Mouse (Mus musculus): ENCODE measurements around the gene Olfr1012. TPM values are rescaled to one million over a fixed set of nuclear protein-coding genes. Genes with fewer than 3 reads are reported as not detected.
"Not testable (repeated sequence)": the region's sequence is repeated elsewhere in the genome, so short reads cannot be mapped to it uniquely, and the experiment has no call there.

The Olfr1012 gene
- polyA plus RNA-seq, 1 experiment from 2014 or later = not detected

GRCm38 (mm10) chr2:85715119-85715518 lies 47.4 kb downstream of the Olfr1012 start, which contains the start of gene Olfr1009:
Gene Olfr1009, plus strand, starts transcription at chr2:85715419.
- H3K9ac ChIP-seq (ENCODE audit: low read length) = no peak within 1 kb of the TSS
- H3K36me3 ChIP-seq (ENCODE audit: control insufficient read depth, insufficient read depth, low read length) = no peaks in the 10 kb centered on the region
- WGBS = 84% methylated on average over 1 of the region's 1 CpGs
- no peak within 1 kb of the TSS for H3K4me3 ChIP-seq (ENCODE audit: low read depth, low read length)
- H3K4me2 ChIP-seq = no peak within 1 kb of the TSS
- no peaks in the 10 kb centered on the region for H3K4me1 ChIP-seq (ENCODE audit: control insufficient read depth, insufficient read depth, low read length)
- ATAC-seq (ENCODE audit: low FRiP score) (no peak), DNase-seq (ENCODE audit: low spot score, missing footprints) (peak; percentile 8)
- H3K9me3 ChIP-seq (ENCODE audit: control insufficient read depth, low read length) = no peaks in the 10 kb centered on the region
- H3K27ac ChIP-seq (ENCODE audit: low read depth, low read length) = no peak within 1 kb of the TSS
- no peaks in the 10 kb centered on the region for H3K27me3 ChIP-seq (ENCODE audit: control insufficient read depth, insufficient read depth, low read length)

- H3K4me3 ChIP-seq (ENCODE audit: low read depth, low read length) = no peak overlapping the region
- 31% methylated on average over 1 of the region's 1 CpGs for WGBS
- DNase-seq (ENCODE audit: low spot score, missing footprints) (no peak), ATAC-seq (ENCODE audit: low FRiP score) (no peak)
- no peaks in the 10 kb centered on the region for H3K36me3 ChIP-seq (ENCODE audit: control insufficient read depth, insufficient read depth, low read length)
- H3K4me1 ChIP-seq (ENCODE audit: control insufficient read depth, insufficient read depth, low read length) = no peaks in the 10 kb centered on the region
- no peak overlapping the region for H3K4me2 ChIP-seq
- H3K9me3 ChIP-seq (ENCODE audit: control insufficient read depth, low read length) = no peaks in the 10 kb centered on the region
- no peaks in the 10 kb centered on the region for H3K27me3 ChIP-seq (ENCODE audit: control insufficient read depth, insufficient read depth, low read length)
- no peak overlapping the region for H3K27ac ChIP-seq (ENCODE audit: low read depth, low read length)
- no peak overlapping the region for H3K9ac ChIP-seq (ENCODE audit: low read length)
Observed at GRCm38 (mm10) chr2:85711159-85711558, 51.4 kb downstream of the Olfr1012 start.

DNA sequence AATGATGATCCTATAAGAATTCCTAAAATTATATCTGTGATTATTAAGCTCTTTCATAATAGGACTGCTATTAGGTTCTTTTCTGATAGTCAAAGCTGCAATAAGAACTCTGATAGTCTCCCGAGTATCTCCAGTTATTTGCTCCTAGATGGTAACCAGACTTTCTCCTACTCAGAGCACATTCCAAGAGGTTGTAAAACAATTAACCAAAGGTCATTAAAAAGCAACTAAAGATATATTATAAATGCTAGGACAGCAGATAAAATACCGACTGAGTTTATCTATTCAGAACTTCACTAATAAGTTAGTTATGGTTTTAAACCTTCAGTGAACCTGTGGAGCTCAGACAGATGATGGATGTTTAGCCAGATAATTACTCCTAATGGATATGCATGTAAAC lies 51.9 kb downstream of the Olfr1012 start:
- not testable (repeated sequence) for H3K4me2 ChIP-seq; DNase-seq (ENCODE audit: low spot score, missing footprints); ATAC-seq (ENCODE audit: low FRiP score); H3K9ac ChIP-seq (ENCODE audit: low read length); H3K9me3 ChIP-seq (ENCODE audit: control insufficient read depth, low read length); H3K4me3 ChIP-seq (ENCODE audit: low read depth, low read length); H3K36me3 ChIP-seq (ENCODE audit: control insufficient read depth, insufficient read depth, low read length); H3K4me1 ChIP-seq (ENCODE audit: control insufficient read depth, insufficient read depth, low read length); H3K27ac ChIP-seq (ENCODE audit: low read depth, low read length); H3K27me3 ChIP-seq (ENCODE audit: control insufficient read depth, insufficient read depth, low read length)
- WGBS = 86% methylated on average over 2 of the region's 2 CpGs

Other genes starting within 250 kb of the Olfr1012 start
- gene 4833423E24Rik, start 243.7 kb downstream of the Olfr1012 start, polyA plus RNA-seq (2014; fragmentation: Nextera tagmentation; extraction: Ambion mirVana) = not detected in 2 replicates
- not detected in 2 replicates for gene Olfr996, start 183.6 kb downstream of the Olfr1012 start, polyA plus RNA-seq (2014; fragmentation: Nextera tagmentation; extraction: Ambion mirVana)
- gene Olfr998, start 173.8 kb downstream of the Olfr1012 start, polyA plus RNA-seq (2014; fragmentation: Nextera tagmentation; extraction: Ambion mirVana) = not detected in 2 replicates
- gene Olfr1000, start 150.9 kb downstream of the Olfr1012 start, polyA plus RNA-seq (2014; fragmentation: Nextera tagmentation; extraction: Ambion mirVana) = not detected in 2 replicates
- gene Olfr1002, start 112.1 kb downstream of the Olfr1012 start, polyA plus RNA-seq (2014; fragmentation: Nextera tagmentation; extraction: Ambion mirVana) = not detected in 2 replicates
- not detected in 2 replicates for gene Olfr154, start 98.3 kb downstream of the Olfr1012 start, polyA plus RNA-seq (2014; fragmentation: Nextera tagmentation; extraction: Ambion mirVana)
- not detected in 2 replicates for gene Olfr1006, start 84.0 kb downstream of the Olfr1012 start, polyA plus RNA-seq (2014; fragmentation: Nextera tagmentation; extraction: Ambion mirVana)
- gene Olfr1008, start 73.3 kb downstream of the Olfr1012 start, polyA plus RNA-seq (2014; fragmentation: Nextera tagmentation; extraction: Ambion mirVana) = not detected in 2 replicates
- gene Olfr1009, start 47.3 kb downstream of the Olfr1012 start, polyA plus RNA-seq (2014; fragmentation: Nextera tagmentation; extraction: Ambion mirVana) = not detected in 2 replicates
- not detected in 2 replicates for gene Olfr1013, start 4.3 kb upstream of the Olfr1012 start, polyA plus RNA-seq (2014; fragmentation: Nextera tagmentation; extraction: Ambion mirVana)
- gene Olfr1014, start 9.9 kb upstream of the Olfr1012 start, polyA plus RNA-seq (2014; fragmentation: Nextera tagmentation; extraction: Ambion mirVana) = not detected in 2 replicates
- gene Olfr1015, start 19.3 kb upstream of the Olfr1012 start, polyA plus RNA-seq (2014; fragmentation: Nextera tagmentation; extraction: Ambion mirVana) = not detected in 2 replicates
- not detected in 2 replicates for gene Olfr1016, start 39.8 kb upstream of the Olfr1012 start, polyA plus RNA-seq (2014; fragmentation: Nextera tagmentation; extraction: Ambion mirVana)
- gene Olfr1018, start 55.7 kb upstream of the Olfr1012 start, polyA plus RNA-seq (2014; fragmentation: Nextera tagmentation; extraction: Ambion mirVana) = not detected in 2 replicates
- not detected in 2 replicates for gene Olfr1019, start 82.7 kb upstream of the Olfr1012 start, polyA plus RNA-seq (2014; fragmentation: Nextera tagmentation; extraction: Ambion mirVana)
- not detected in 2 replicates for gene Olfr1020, start 84.3 kb upstream of the Olfr1012 start, polyA plus RNA-seq (2014; fragmentation: Nextera tagmentation; extraction: Ambion mirVana)
- not detected in 2 replicates for gene Olfr1022, start 105.8 kb upstream of the Olfr1012 start, polyA plus RNA-seq (2014; fragmentation: Nextera tagmentation; extraction: Ambion mirVana)
- gene Olfr1023, start 122.9 kb upstream of the Olfr1012 start, polyA plus RNA-seq (2014; fragmentation: Nextera tagmentation; extraction: Ambion mirVana) = not detected in 2 replicates
- gene Olfr1024, start 142.3 kb upstream of the Olfr1012 start, polyA plus RNA-seq (2014; fragmentation: Nextera tagmentation; extraction: Ambion mirVana) = not detected in 2 replicates
- gene Olfr1025-ps1, start 152.4 kb upstream of the Olfr1012 start, polyA plus RNA-seq (2014; fragmentation: Nextera tagmentation; extraction: Ambion mirVana) = not detected in 2 replicates
- gene Olfr1026, start 158.8 kb upstream of the Olfr1012 start, polyA plus RNA-seq (2014; fragmentation: Nextera tagmentation; extraction: Ambion mirVana) = not detected in 2 replicates
- not detected in 2 replicates for gene Olfr1028, start 187.7 kb upstream of the Olfr1012 start, polyA plus RNA-seq (2014; fragmentation: Nextera tagmentation; extraction: Ambion mirVana)
- not detected in 2 replicates for gene Olfr1029, start 211.1 kb upstream of the Olfr1012 start, polyA plus RNA-seq (2014; fragmentation: Nextera tagmentation; extraction: Ambion mirVana)
- gene Olfr1030, start 216.5 kb upstream of the Olfr1012 start, polyA plus RNA-seq (2014; fragmentation: Nextera tagmentation; extraction: Ambion mirVana) = not detected in 2 replicates
- gene Olfr1031, start 227.5 kb upstream of the Olfr1012 start, polyA plus RNA-seq (2014; fragmentation: Nextera tagmentation; extraction: Ambion mirVana) = not detected in 2 replicates
- gene Olfr1032, start 242.8 kb upstream of the Olfr1012 start, polyA plus RNA-seq (2014; fragmentation: Nextera tagmentation; extraction: Ambion mirVana) = not detected in 2 replicates